Mouse (Mus musculus): Measurements from ENCODE around the gene Epop. TPM values are rescaled to one million over a fixed set of nuclear protein-coding genes. Genes with fewer than 3 reads are reported as not detected.
"Not testable (repeated sequence)": the region's sequence is repeated elsewhere in the genome, so short reads cannot be mapped to it uniquely, and the experiment has no call there.

Gene Epop
- total RNA-seq, 2 experiments from 2014 or later: 7.4 to 9.8 TPM

- no peak for DNase-seq (ENCODE audit: low spot score in 2 of 2)
Observed at GRCm38 (mm10) chr11:97660734-97661647, 31.5 kb upstream of the Epop start.

- DNase-seq (ENCODE audit: low spot score in 2 of 2): peak; percentile 63 to 76
Observed at GRCm38 (mm10) chr11:97659990-97660714, 30.6 kb upstream of the Epop start.

GRCm38 (mm10) chr11:97659267-97659989 lies 29.9 kb upstream of the Epop start:
- no peak for DNase-seq (ENCODE audit: low spot score in 2 of 2)

GRCm38 (mm10) chr11:97658751-97659266 lies 29.3 kb upstream of the Epop start:
- no peak for DNase-seq (ENCODE audit: low spot score in 2 of 2)

GRCm38 (mm10) chr11:97657967-97658366 lies 28.5 kb upstream of the Epop start:
- DNase-seq (ENCODE audit: low spot score in 2 of 2): not testable (repeated sequence)

- no peak for DNase-seq (ENCODE audit: low spot score in 2 of 2)
Observed at GRCm38 (mm10) chr11:97657184-97657945, 27.9 kb upstream of the Epop start.

- DNase-seq (ENCODE audit: low spot score in 2 of 2): no peak
Observed at GRCm38 (mm10) chr11:97656269-97656971, 26.9 kb upstream of the Epop start.

- DNase-seq (ENCODE audit: low spot score in 2 of 2): no peak
Observed at GRCm38 (mm10) chr11:97654210-97654609, 24.7 kb upstream of the Epop start.

- not testable (repeated sequence) for DNase-seq (ENCODE audit: low spot score in 2 of 2)
Observed at GRCm38 (mm10) chr11:97653376-97653775, 23.9 kb upstream of the Epop start.

- DNase-seq (ENCODE audit: low spot score in 2 of 2): no peak
Observed at GRCm38 (mm10) chr11:97650341-97650740, 20.8 kb upstream of the Epop start.

- DNase-seq (ENCODE audit: low spot score in 2 of 2): not testable (repeated sequence)
Observed at GRCm38 (mm10) chr11:97648541-97648940, 19.0 kb upstream of the Epop start.

- DNase-seq (ENCODE audit: low spot score in 2 of 2): peak; percentile 64 to 68
Observed at GRCm38 (mm10) chr11:97644834-97645233, 15.3 kb upstream of the Epop start.

- DNase-seq (ENCODE audit: low spot score in 2 of 2): no peak
Observed at GRCm38 (mm10) chr11:97643380-97644055, 14.0 kb upstream of the Epop start.

- no peak for DNase-seq (ENCODE audit: low spot score in 2 of 2)
Observed at GRCm38 (mm10) chr11:97642746-97643145, 13.2 kb upstream of the Epop start.

GRCm38 (mm10) chr11:97641668-97642067 lies 12.2 kb upstream of the Epop start:
- DNase-seq (ENCODE audit: low spot score in 2 of 2): no peak

GRCm38 (mm10) chr11:97635468-97636019 lies 6.0 kb upstream of the Epop start:
- no peak for DNase-seq (ENCODE audit: low spot score in 2 of 2)

GRCm38 (mm10) chr11:97632440-97632839 lies 2.9 kb upstream of the Epop start:
- DNase-seq (ENCODE audit: low spot score in 2 of 2): not testable (repeated sequence)

GRCm38 (mm10) chr11:97631938-97632337 lies 2.4 kb upstream of the Epop start:
- peak; percentile 93 to 94 for DNase-seq (ENCODE audit: low spot score in 2 of 2)

- DNase-seq (ENCODE audit: low spot score in 2 of 2): no peak
Observed at GRCm38 (mm10) chr11:97631500-97631899, 2.0 kb upstream of the Epop start.
